Mouse (Mus musculus) G1E (cell line): Measurements from ENCODE around the gene Borcs6. TPM values are rescaled to one million over a fixed set of nuclear protein-coding genes. Genes with fewer than 3 reads are reported as not detected.

ENCODE experiments used
- ATAC-seq: 2 replicates; pipeline ENCODE4 v1.8.0; 2016; ENCODE audit warnings: mild to moderate bottlenecking; ENCODE audit not compliant: insufficient number of reproducible peaks, poor library complexity, low FRiP score, severe bottlenecking; ENCODE audit errors: extremely low read depth
- DNase-seq: peaks from one replicate; pipeline ENCODE4 v3.0.0; 2012; ENCODE audit warnings: low spot score
- H3K27me3 ChIP-seq: 2 replicates; pipeline ENCODE4 v1.6.1; 2012; ENCODE audit warnings: mild to moderate bottlenecking, low read length, inconsistent platforms; ENCODE audit not compliant: insufficient read depth
- H3K36me3 ChIP-seq: replicated peaks from 2 replicates; pipeline ENCODE3; 2012; ENCODE audit warnings: mild to moderate bottlenecking, inconsistent platforms
- H3K4me1 ChIP-seq: 2 replicates; pipeline ENCODE4 v1.6.1; 2012; ENCODE audit warnings: low read depth, low read length, inconsistent platforms, mixed read lengths; ENCODE audit not compliant: insufficient read depth
- H3K4me3 ChIP-seq: 2 replicates; pipeline ENCODE4 v1.5.1; 2012; ENCODE audit warnings: low read depth, mild to moderate bottlenecking, inconsistent platforms, low read length, moderate library complexity, mixed read lengths
- H3K9me3 ChIP-seq: replicated peaks from 2 replicates; pipeline ENCODE4 v1.6.1; 2012; ENCODE audit warnings: inconsistent platforms
- CTCF ChIP-seq: IDR thresholded peaks from 2 replicates; pipeline ENCODE4 v1.5.1; 2012; ENCODE audit warnings: low read depth, low read length, inconsistent platforms, mixed read lengths
- GATA1 ChIP-seq: IDR thresholded peaks from 2 replicates; pipeline ENCODE4 v1.6.1; 2012; ENCODE audit warnings: borderline replicate concordance, low read length, inconsistent platforms, mixed read lengths
- GATA2 ChIP-seq: IDR thresholded peaks from 2 replicates; pipeline ENCODE4 v1.6.1; 2012; ENCODE audit warnings: low read depth, low read length, inconsistent platforms, borderline replicate concordance
- POLR2AphosphoS5 ChIP-seq: IDR thresholded peaks from 2 replicates; pipeline ENCODE4 v1.6.1; 2012; ENCODE audit warnings: low read depth, low read length, inconsistent platforms; ENCODE audit not compliant: insufficient replicate concordance
- TAL1 ChIP-seq: conservative IDR thresholded peaks from 2 replicates; pipeline ENCODE4 v1.6.1; 2012; ENCODE audit warnings: low read depth, low read length, inconsistent platforms, mixed read lengths
- polyA plus RNA-seq: library from polyadenylated mRNA; stranded (reverse); fragments of >175 nt; gene quantifications from 2 replicates; pipeline ENCODE4 v1.2.3, GENCODE M21; 2012
- total RNA-seq, 2 experiments: library from RNA; stranded (forward) in 1 of 2; stranded (reverse) in 1 of 2; fragments of 200-1000 nt in 1 of 2; fragments of >200 nt in 1 of 2; fragmentation: Nextera tagmentation in 1 of 2; gene quantifications; 2 replicates each; pipeline ENCODE4 v1.2.3; 2014 to 2017

The Borcs6 gene
- total and polyA plus RNA-seq, 3 experiments: 6.1 to 25.9 (median 6.4) TPM

- DNase-seq (peak; percentile 71), ATAC-seq (peak; percentile 52; the same call in 1 of the 2 replicates)
- Histone ChIP-seq H3K9me3 (no peaks in the 10 kb centered on the region), H3K27me3 (no peaks in the 10 kb centered on the region), H3K36me3 (peaks cover 58% of the 10 kb centered on the region), H3K4me1 (peaks cover 47% of the 10 kb centered on the region), H3K4me3 (no peak overlapping the region; the same call in 1 of the 2 replicates)
- TF ChIP-seq POLR2AphosphoS5: no peak
- TF ChIP-seq TAL1: no peak
- TF ChIP-seq GATA2: no peak
- peak; percentile 70 for TF ChIP-seq CTCF
- no peak for TF ChIP-seq GATA1
Measured at GRCm38 (mm10) chr11:69035849-69036248, 23.7 kb upstream of the Borcs6 start.

GRCm38 (mm10) chr11:69036486-69037230 lies 22.9 kb upstream of the Borcs6 start:
- no peaks in the 10 kb centered on the region for H3K27me3 ChIP-seq
- ATAC-seq (no peak), DNase-seq (no peak)
- peaks cover 50% of the 10 kb centered on the region for H3K4me1 ChIP-seq
- H3K36me3 ChIP-seq: peaks cover 50% of the 10 kb centered on the region
- no peak for TF ChIP-seq CTCF
- H3K9me3 ChIP-seq: no peaks in the 10 kb centered on the region
- peak overlapping the region; percentile 73 for H3K4me3 ChIP-seq

- no peak for ATAC-seq
- TF ChIP-seq CTCF: no peak
- no peak for TF ChIP-seq TAL1
- TF ChIP-seq GATA2: no peak
- TF ChIP-seq GATA1: no peak
- no peak for TF ChIP-seq POLR2AphosphoS5
Measured at GRCm38 (mm10) chr11:69037231-69038061, 22.1 kb upstream of the Borcs6 start.

GRCm38 (mm10) chr11:69038173-69038572 lies 21.3 kb upstream of the Borcs6 start:
- peak overlapping the region; percentile 11; the same call in 1 of the 2 replicates for H3K4me3 ChIP-seq
- DNase-seq (no peak), ATAC-seq (no peak)
- no peaks in the 10 kb centered on the region for H3K27me3 ChIP-seq
- peaks cover 36% of the 10 kb centered on the region for H3K36me3 ChIP-seq
- TF ChIP-seq CTCF (no peak), GATA2 (no peak), GATA1 (no peak), TAL1 (no peak), POLR2AphosphoS5 (no peak)
- no peaks in the 10 kb centered on the region for H3K9me3 ChIP-seq
- H3K4me1 ChIP-seq: peaks cover 50% of the 10 kb centered on the region

More at GRCm38 (mm10) chr11:69037231-69038061, 22.1 kb upstream of the Borcs6 start:
- DNase-seq: no peak
- Histone ChIP-seq H3K4me3 (peak overlapping the region; percentile 73), H3K27me3 (no peaks in the 10 kb centered on the region), H3K4me1 (peaks cover 50% of the 10 kb centered on the region), H3K36me3 (peaks cover 43% of the 10 kb centered on the region), H3K9me3 (no peaks in the 10 kb centered on the region)

GRCm38 (mm10) chr11:69045531-69046394 lies 13.8 kb upstream of the Borcs6 start, which contains the start of gene Aurkb:
Aurkb (plus strand) TSS chr11:69045647.
- peaks cover 43% of the 10 kb centered on the region for H3K36me3 ChIP-seq
- no peaks in the 10 kb centered on the region for H3K9me3 ChIP-seq
- H3K27me3 ChIP-seq: no peaks in the 10 kb centered on the region; the same call in 1 of the 2 replicates
- peaks cover 53% of the 10 kb centered on the region for H3K4me1 ChIP-seq
- peak; percentile 85 for DNase-seq
- peak; percentile 77 for ATAC-seq
- H3K4me3 ChIP-seq: peak within 1 kb of the TSS; percentile 99
- TF ChIP-seq GATA2: no peak
- no peak for TF ChIP-seq POLR2AphosphoS5
- no peak for TF ChIP-seq GATA1
- TF ChIP-seq TAL1: no peak
- no peak for TF ChIP-seq CTCF

- TF ChIP-seq TAL1 (no peak), CTCF (no peak), GATA2 (no peak), GATA1 (no peak), POLR2AphosphoS5 (no peak)
- Histone ChIP-seq H3K9me3 (no peaks in the 10 kb centered on the region), H3K4me3 (peak overlapping the region; percentile 99), H3K36me3 (peaks cover 50% of the 10 kb centered on the region), H3K4me1 (peaks cover 53% of the 10 kb centered on the region), H3K27me3 (no peaks in the 10 kb centered on the region; the same call in 1 of the 2 replicates)
- DNase-seq (no peak), ATAC-seq (no peak)
Measured at GRCm38 (mm10) chr11:69046395-69046774, 13.1 kb upstream of the Borcs6 start.
